Mouse (Mus musculus) ES-Bruce4 (cell line): Measurements from ENCODE around the gene Dlgap1. TPM values are rescaled to one million over a fixed set of nuclear protein-coding genes. Genes with fewer than 3 reads are reported as not detected.
A peak's percentile ranks its signal among the peaks of the same experiment; 100 is the strongest.

Experiments used
- H3K27ac ChIP-seq: 2 replicates; pipeline ENCODE4 v1.5.1; 2012; ENCODE audit warnings: low read length, inconsistent platforms; ENCODE audit not compliant: insufficient read depth
- H3K27me3 ChIP-seq: 2 replicates; pipeline ENCODE4 v1.6.1; 2012; ENCODE audit warnings: mild to moderate bottlenecking, low read length, inconsistent platforms; ENCODE audit not compliant: control insufficient read depth, poor library complexity, insufficient read depth, severe bottlenecking
- H3K36me3 ChIP-seq: 2 replicates; pipeline ENCODE4 v1.6.1; 2012; ENCODE audit warnings: inconsistent platforms, mild to moderate bottlenecking, low read length, moderate library complexity; ENCODE audit not compliant: control insufficient read depth, poor library complexity, insufficient read depth, severe bottlenecking
- H3K4me1 ChIP-seq: one replicate; pipeline ENCODE4 v1.8.1; 2011; ENCODE audit warnings: low read length; ENCODE audit not compliant: control insufficient read depth, insufficient read depth
- H3K4me3 ChIP-seq: 2 replicates; pipeline ENCODE4 v1.5.1; 2011; ENCODE audit warnings: low read depth, mild to moderate bottlenecking, low read length
- H3K9ac ChIP-seq: 2 replicates; pipeline ENCODE4 v1.6.1; 2012; ENCODE audit warnings: low read depth, mild to moderate bottlenecking, inconsistent platforms; ENCODE audit not compliant: poor library complexity, severe bottlenecking
- H3K9me3 ChIP-seq: replicated peaks from 2 replicates; pipeline ENCODE4 v1.6.1; 2012; ENCODE audit warnings: mild to moderate bottlenecking, low read length, inconsistent platforms; ENCODE audit not compliant: control insufficient read depth, poor library complexity, insufficient read depth, severe bottlenecking
- CTCF ChIP-seq: IDR thresholded peaks from one replicate; pipeline ENCODE4 v1.8.1; 2011; ENCODE audit warnings: low read depth, low read length
- EP300 ChIP-seq: IDR thresholded peaks from 2 replicates; pipeline ENCODE4 v1.6.1; 2011; ENCODE audit warnings: low read depth, low read length; ENCODE audit not compliant: insufficient read depth
- POLR2A ChIP-seq: IDR thresholded peaks from one replicate; pipeline ENCODE4 v1.8.1; 2011; ENCODE audit warnings: low read length; ENCODE audit not compliant: insufficient read depth
- polyA plus RNA-seq: library from polyadenylated mRNA; stranded (reverse); fragments of >200 nt; gene quantifications from 2 replicates; pipeline ENCODE4 v1.2.4, GENCODE M21; 2011; ENCODE audit warnings: low read depth; ENCODE audit not compliant: missing spikeins, insufficient read depth, insufficient read length

Gene Dlgap1
- polyA plus RNA-seq, 1 experiment: 1.2 TPM

DNA sequence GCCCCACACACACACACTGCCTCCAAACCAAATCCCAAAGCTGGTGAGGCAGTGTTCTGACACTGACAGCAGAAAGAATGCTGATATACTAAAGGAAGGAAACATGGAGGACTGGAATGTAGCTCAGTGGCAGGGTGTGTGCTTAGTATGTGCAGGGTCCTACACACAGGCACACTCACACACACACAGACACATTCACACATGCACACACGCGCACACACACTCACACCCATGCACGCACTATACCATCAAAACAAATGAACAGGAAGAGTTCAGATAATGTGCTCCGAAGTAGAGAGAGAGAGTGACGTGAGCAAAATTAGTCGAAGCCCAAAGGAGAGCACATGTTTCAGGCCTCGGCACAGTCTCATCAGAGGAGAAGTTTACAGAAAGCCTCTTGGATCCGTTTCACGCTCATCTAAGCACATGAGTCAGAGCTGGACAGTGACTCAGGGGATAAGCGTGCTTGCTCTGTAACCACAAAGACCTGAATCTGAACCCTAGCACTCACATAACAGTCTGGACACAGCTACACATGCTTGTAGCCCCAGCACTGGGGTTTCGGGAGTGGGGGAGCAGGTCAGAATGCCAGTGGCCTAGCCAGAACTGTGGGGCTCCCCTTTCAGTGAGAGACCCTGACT is 750.9 kb downstream of the Dlgap1 start:
- Histone ChIP-seq H3K4me1 (no peaks in the 10 kb centered on the region), H3K9ac (no peak overlapping the region), H3K36me3 (no peaks in the 10 kb centered on the region), H3K27ac (no peak overlapping the region), H3K4me3 (no peak overlapping the region), H3K27me3 (no peaks in the 10 kb centered on the region), H3K9me3 (no peaks in the 10 kb centered on the region)
- TF ChIP-seq POLR2A (no peak), CTCF (no peak), EP300 (no peak)

DNA sequence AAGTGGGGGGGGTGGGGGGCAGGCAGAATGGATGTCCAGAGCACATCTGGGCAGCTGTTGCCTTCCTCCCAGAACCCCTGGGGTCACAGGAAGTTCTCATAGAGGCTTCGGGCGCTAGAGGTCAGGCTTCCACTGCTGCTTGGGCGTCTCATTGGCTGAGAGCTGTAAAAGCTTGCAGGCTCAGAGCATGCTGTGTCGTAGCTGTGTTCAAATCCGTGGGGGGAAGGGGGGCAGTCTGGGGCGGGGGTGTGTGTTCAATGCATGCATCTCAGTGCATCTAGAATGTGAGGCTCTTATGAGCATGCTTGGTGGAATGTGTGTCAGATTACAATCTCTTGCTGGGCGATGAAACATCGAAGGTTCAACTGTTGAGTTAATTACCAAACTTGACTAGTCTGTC is 751.9 kb downstream of the Dlgap1 start:
- no peaks in the 10 kb centered on the region for H3K9me3 ChIP-seq
- H3K27me3 ChIP-seq: no peaks in the 10 kb centered on the region
- TF ChIP-seq CTCF (peak; percentile 73), POLR2A (no peak)
- H3K36me3 ChIP-seq: no peaks in the 10 kb centered on the region
- H3K4me3 ChIP-seq: no peak overlapping the region
- H3K27ac ChIP-seq: no peak overlapping the region
- peaks cover 3% of the 10 kb centered on the region for H3K4me1 ChIP-seq
- no peak overlapping the region for H3K9ac ChIP-seq

DNA sequence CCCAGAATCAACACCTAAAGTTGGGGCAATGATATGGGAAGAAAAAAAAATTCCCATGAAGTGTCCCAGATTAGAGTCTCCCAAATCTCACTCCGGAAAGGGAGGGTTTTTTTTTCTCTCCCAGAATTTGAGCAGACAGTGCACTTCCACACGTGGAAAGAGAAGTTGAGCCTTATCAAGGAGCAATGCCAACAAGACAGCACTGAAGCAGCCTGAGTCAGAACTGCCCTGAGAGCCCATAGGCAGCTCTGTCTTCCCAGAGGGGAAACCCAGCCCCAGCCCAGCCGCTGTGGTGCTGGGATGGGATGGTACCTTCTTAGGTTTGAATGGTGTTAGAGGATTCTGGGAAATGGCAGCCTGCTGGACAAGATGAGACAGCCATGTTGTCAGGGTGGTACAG is 753.3 kb downstream of the Dlgap1 start:
- no peak for TF ChIP-seq EP300
- TF ChIP-seq CTCF: no peak
- TF ChIP-seq POLR2A: no peak
- no peaks in the 10 kb centered on the region for H3K27me3 ChIP-seq
- H3K9ac ChIP-seq: no peak overlapping the region
- H3K27ac ChIP-seq: no peak overlapping the region
- no peaks in the 10 kb centered on the region for H3K9me3 ChIP-seq
- H3K4me1 ChIP-seq: peaks cover 6% of the 10 kb centered on the region
- no peak overlapping the region for H3K4me3 ChIP-seq
- H3K36me3 ChIP-seq: no peaks in the 10 kb centered on the region

DNA sequence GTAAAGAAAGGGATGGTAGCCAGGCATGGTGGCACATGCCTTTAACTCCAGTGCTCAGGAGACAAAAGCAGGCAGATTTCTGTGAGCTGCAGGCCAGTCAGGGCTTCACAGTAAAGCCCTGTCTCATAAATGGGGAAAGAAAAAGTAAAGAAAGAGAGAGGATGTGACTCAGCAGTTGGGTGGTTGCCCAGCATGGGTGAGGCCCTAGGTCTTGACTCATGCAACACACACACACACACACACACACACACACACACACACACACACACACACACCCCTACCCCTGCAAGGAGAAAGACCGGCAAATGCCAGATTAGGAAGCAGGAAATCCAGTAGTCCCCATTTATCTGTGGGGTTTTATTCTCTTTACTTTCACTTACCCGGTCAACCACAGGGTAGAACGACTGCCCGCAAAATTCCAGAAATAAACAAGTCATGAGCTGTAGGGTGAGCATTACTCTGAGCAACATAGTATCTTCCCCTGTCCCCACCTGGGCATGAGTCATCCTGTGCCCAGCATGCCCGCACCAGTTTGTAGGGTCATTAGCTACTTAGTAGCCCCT is 759.9 kb downstream of the Dlgap1 start:
- H3K4me3 ChIP-seq: no peak overlapping the region
- H3K27me3 ChIP-seq: no peaks in the 10 kb centered on the region
- no peak overlapping the region for H3K27ac ChIP-seq
- no peaks in the 10 kb centered on the region for H3K36me3 ChIP-seq
- H3K9ac ChIP-seq: no peak overlapping the region
- peaks cover 6% of the 10 kb centered on the region for H3K4me1 ChIP-seq
- TF ChIP-seq POLR2A (no peak), CTCF (no peak), EP300 (no peak)
- H3K9me3 ChIP-seq: no peaks in the 10 kb centered on the region

DNA sequence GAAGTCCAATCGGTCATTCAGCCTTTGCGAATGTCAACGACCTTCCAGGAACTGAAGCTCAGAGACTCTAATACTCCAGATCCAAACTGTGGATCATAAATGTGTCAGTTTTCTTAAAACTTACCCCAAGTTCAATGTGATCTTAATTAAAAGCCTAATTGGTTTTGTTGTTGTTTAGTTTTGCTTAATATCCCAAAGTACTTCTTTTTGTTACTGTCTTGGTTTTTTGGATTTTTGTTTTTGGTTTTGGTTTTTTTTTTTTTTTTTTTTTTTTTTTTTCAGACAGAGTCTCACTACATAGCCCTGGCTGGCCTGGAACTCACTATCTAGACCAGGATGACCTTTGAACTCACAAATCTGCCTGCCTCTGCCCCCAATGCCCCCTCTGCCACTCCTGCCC is 765.9 kb downstream of the Dlgap1 start:
- Histone ChIP-seq H3K9ac (no peak overlapping the region), H3K36me3 (no peaks in the 10 kb centered on the region), H3K4me1 (peaks cover 2% of the 10 kb centered on the region), H3K27me3 (no peaks in the 10 kb centered on the region), H3K27ac (no peak overlapping the region), H3K4me3 (no peak overlapping the region), H3K9me3 (no peaks in the 10 kb centered on the region)
- TF ChIP-seq CTCF (no peak), EP300 (no peak), POLR2A (no peak)

DNA sequence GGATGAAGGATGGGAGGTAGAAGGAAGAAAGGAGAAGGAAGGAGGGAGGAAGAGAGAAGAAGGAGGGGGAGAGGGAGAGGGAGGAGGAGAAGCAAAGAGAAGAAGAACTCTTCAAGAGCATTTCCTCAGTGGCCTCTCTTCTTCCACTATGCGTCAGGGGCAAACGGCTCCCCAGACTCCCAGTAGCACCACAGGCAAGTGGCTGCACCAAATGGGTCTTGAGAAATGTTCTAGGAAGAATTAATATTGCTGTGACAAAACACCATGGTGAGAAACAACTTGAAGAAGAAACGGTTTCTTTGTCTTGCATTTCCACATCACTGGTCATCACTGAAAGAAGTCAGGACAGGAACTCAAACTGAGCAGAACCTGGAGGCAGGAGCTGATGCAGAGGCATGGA is 766.5 kb downstream of the Dlgap1 start:
- no peaks in the 10 kb centered on the region for H3K9me3 ChIP-seq
- H3K4me3 ChIP-seq: no peak overlapping the region
- H3K27me3 ChIP-seq: no peaks in the 10 kb centered on the region
- peaks cover 2% of the 10 kb centered on the region for H3K4me1 ChIP-seq
- TF ChIP-seq EP300: no peak
- TF ChIP-seq POLR2A: no peak
- TF ChIP-seq CTCF: no peak
- H3K36me3 ChIP-seq: no peaks in the 10 kb centered on the region
- H3K27ac ChIP-seq: no peak overlapping the region
- H3K9ac ChIP-seq: no peak overlapping the region
